Mouse (Mus musculus) myocyte (in vitro differentiated cells): ENCODE results near the gene Rars. TPM values are rescaled to one million over a fixed set of nuclear protein-coding genes. Genes with fewer than 3 reads are reported as not detected.

Experiments used
- H3K27me3 ChIP-seq: one replicate; pipeline ENCODE4 v1.6.1; 2011; ENCODE audit not compliant: control insufficient read depth, insufficient read depth, insufficient read length
- H3K36me3 ChIP-seq: one replicate; pipeline ENCODE4 v1.6.1; 2011; ENCODE audit not compliant: control insufficient read depth, insufficient read depth
- H3K4me2 ChIP-seq: one replicate; pipeline ENCODE4 v1.6.1; 2011; ENCODE audit warnings: low read depth, control low read depth
- H3K4me3 ChIP-seq: one replicate; pipeline ENCODE4 v1.5.1; 2011; ENCODE audit warnings: mild to moderate bottlenecking, control low read depth, moderate library complexity
- H3K79me2 ChIP-seq: one replicate; pipeline ENCODE4 v1.6.1; 2011; ENCODE audit not compliant: control insufficient read depth, insufficient read depth
- H3ac ChIP-seq: one replicate; pipeline ENCODE4 v1.6.1; 2011; ENCODE audit not compliant: control insufficient read depth, insufficient read length
- CEBPB ChIP-seq: IDR thresholded peaks from 2 replicates; pipeline ENCODE4 v1.6.1; 2011; ENCODE audit warnings: mild to moderate bottlenecking, moderate library complexity; ENCODE audit not compliant: poor library complexity, insufficient read depth, severe bottlenecking
- E2F4 ChIP-seq: IDR thresholded peaks from one replicate; pipeline ENCODE4 v1.6.1; 2011; ENCODE audit warnings: mild to moderate bottlenecking, control low read depth, moderate library complexity; ENCODE audit not compliant: insufficient read depth
- MAX ChIP-seq: IDR thresholded peaks from one replicate; pipeline ENCODE4 v1.6.1; 2011; ENCODE audit warnings: low read depth, mild to moderate bottlenecking, control low read depth
- MYOD1 ChIP-seq, 3 experiments: IDR thresholded peaks; one replicate each; pipeline ENCODE4 v1.6.1; 2011; ENCODE audit warnings: control low read depth in 2 of 3, low read depth in 2 of 3, mild to moderate bottlenecking in 2 of 3, moderate library complexity in 1 of 3; ENCODE audit not compliant: insufficient read length in 2 of 3, control insufficient read depth in 1 of 3
- MYOG ChIP-seq, 3 experiments: IDR thresholded peaks; one replicate each; pipeline ENCODE4 v1.6.1; 2011; ENCODE audit warnings: control low read depth in 2 of 3, low read depth in 2 of 3, mild to moderate bottlenecking in 2 of 3; ENCODE audit not compliant: insufficient read length in 2 of 3, control insufficient read depth in 1 of 3, insufficient read depth in 1 of 3
- POLR2A ChIP-seq: IDR thresholded peaks from one replicate; pipeline ENCODE4 v1.6.1; 2011; ENCODE audit warnings: low read depth, mild to moderate bottlenecking, control low read depth, moderate library complexity; ENCODE audit not compliant: insufficient read length
- POLR2AphosphoS2 ChIP-seq: IDR thresholded peaks from one replicate; pipeline ENCODE4 v1.6.1; 2011; ENCODE audit warnings: low read depth, control low read depth; ENCODE audit not compliant: insufficient read length
- REST ChIP-seq: IDR thresholded peaks from one replicate; pipeline ENCODE4 v1.6.1; 2011; ENCODE audit warnings: mild to moderate bottlenecking, control low read depth, moderate library complexity; ENCODE audit not compliant: insufficient read depth, insufficient read length
- SRF ChIP-seq: IDR thresholded peaks from one replicate; pipeline ENCODE4 v1.6.1; 2011; ENCODE audit warnings: low read depth; ENCODE audit not compliant: control insufficient read depth, insufficient read length
- TCF12 ChIP-seq: IDR thresholded peaks from one replicate; pipeline ENCODE4 v1.6.1; 2011; ENCODE audit warnings: mild to moderate bottlenecking, control low read depth; ENCODE audit not compliant: poor library complexity, insufficient read depth, severe bottlenecking
- TCF3 ChIP-seq: IDR thresholded peaks from one replicate; pipeline ENCODE4 v1.6.1; 2011; ENCODE audit warnings: low read depth, control low read depth; ENCODE audit not compliant: insufficient read length
- USF1 ChIP-seq: IDR thresholded peaks from one replicate; pipeline ENCODE4 v1.6.1; 2011; ENCODE audit warnings: low read depth, mild to moderate bottlenecking, control low read depth, moderate library complexity
- polyA plus RNA-seq: library from polyadenylated mRNA; unstranded; fragments of >200 nt; fragmentation: generic; extraction: Trizol; gene quantifications from one replicate; pipeline ENCODE4 v1.2.1, GENCODE M21; 2012; ENCODE audit warnings: missing spikeins

Rars gene
- polyA plus RNA-seq, 1 experiment, result 112 TPM

DNA sequence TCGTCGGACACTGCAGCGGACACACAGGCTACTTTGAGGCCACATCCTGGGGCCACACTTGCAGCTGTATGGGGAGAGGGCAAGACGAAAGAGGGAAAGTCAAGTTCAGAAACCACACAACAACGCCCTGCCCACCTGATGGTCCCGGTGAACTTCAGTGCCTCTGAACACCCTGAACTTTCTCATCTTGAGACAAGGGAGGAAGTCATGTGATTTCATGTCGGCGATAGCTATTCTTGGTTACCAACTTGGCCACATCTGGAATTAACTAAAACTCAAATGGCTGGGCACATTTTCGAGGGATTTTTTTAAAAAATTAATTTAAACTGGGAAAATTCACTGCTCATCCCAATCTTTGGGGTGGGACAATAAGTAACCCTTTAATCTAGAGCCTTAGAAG is 36.7 kb upstream of the Rars start:
- Histone ChIP-seq H3K27me3 (peaks cover 2% of the 10 kb centered on the region), H3ac (no peak overlapping the region), H3K4me2 (no peak overlapping the region), H3K79me2 (no peaks in the 10 kb centered on the region), H3K36me3 (no peaks in the 10 kb centered on the region), H3K4me3 (no peak overlapping the region)
- no peak for TF ChIP-seq TCF3
- TF ChIP-seq REST, result no peak
- TF ChIP-seq TCF12, result no peak
- no peak for TF ChIP-seq POLR2AphosphoS2
- no peak for TF ChIP-seq USF1
- no peak for TF ChIP-seq E2F4
- TF ChIP-seq CEBPB, result no peak
- TF ChIP-seq SRF, result no peak
- no peak for TF ChIP-seq MAX
- TF ChIP-seq MYOG (IDR thresholded peaks at IDR 0.05; ENCODE audit: control insufficient read depth in 1 of 3, insufficient read depth in 1 of 3, insufficient read length in 2 of 3, low read depth in 2 of 3), result no peak
- TF ChIP-seq MYOD1 (IDR thresholded peaks at IDR 0.05; ENCODE audit: control insufficient read depth in 1 of 3, insufficient read length in 2 of 3, low read depth in 2 of 3), result no peak
- no peak for TF ChIP-seq POLR2A

DNA sequence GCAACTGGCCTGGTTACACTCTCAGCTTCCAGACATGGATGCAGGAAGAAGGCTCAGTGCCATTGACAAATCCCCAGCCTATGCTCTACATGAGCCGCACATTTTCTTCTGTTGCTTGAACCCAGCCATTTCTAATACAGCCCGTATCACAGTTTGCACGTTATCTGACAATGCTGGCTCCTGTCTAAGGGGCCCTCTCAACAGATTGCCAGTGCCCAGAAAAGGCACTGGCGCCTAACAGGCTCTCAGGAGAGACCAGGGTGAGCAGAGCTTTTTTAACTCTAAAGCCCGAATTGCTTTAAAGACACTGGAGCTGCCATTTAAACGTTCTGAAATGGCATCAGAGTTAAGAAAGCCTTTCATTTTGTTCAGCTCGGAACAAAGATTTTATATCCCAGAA is 31.8 kb upstream of the Rars start:
- Histone ChIP-seq H3K36me3 (no peaks in the 10 kb centered on the region), H3K4me3 (no peak overlapping the region), H3K4me2 (no peak overlapping the region), H3ac (no peak overlapping the region), H3K79me2 (no peaks in the 10 kb centered on the region), H3K27me3 (peaks cover 5% of the 10 kb centered on the region)
- TF ChIP-seq CEBPB (no peak), REST (no peak), POLR2AphosphoS2 (no peak), SRF (no peak), MAX (no peak), E2F4 (no peak), USF1 (no peak), MYOG (IDR thresholded peaks at IDR 0.05; ENCODE audit: control insufficient read depth in 1 of 3, insufficient read depth in 1 of 3, insufficient read length in 2 of 3, low read depth in 2 of 3) (no peak), TCF12 (no peak)

DNA sequence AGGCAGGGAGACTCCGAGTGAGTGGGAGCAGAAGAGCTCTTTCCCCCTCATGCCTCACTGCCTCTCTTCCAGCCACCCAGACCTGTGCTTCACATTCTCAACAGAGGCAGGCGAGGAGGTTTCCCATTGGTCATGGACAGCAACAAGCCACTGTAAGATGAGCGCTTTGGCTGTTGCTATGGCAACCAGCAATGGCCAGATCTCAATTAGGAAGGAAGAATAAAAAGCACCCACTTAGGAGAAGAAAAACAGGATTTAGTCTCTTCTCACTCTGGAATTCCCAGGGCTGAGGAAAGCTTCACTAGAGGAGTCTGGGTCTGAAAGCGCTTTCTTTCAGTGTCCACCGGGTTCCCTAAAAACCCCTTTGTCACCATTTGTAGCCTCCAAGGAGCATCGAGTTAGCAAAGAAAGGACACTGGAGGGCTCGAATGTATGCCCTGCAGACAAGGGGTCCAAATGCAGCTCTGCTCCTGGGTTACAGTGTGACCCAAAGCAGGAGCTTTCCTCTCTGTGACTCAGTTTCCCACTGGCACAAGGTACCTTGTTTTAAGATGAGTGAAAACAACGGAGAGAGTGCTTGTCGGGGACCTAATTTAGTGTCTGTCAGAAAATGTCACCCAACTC is 30.8 kb upstream of the Rars start:
- H3ac ChIP-seq, result no peak overlapping the region
- no peak overlapping the region for H3K4me2 ChIP-seq

DNA sequence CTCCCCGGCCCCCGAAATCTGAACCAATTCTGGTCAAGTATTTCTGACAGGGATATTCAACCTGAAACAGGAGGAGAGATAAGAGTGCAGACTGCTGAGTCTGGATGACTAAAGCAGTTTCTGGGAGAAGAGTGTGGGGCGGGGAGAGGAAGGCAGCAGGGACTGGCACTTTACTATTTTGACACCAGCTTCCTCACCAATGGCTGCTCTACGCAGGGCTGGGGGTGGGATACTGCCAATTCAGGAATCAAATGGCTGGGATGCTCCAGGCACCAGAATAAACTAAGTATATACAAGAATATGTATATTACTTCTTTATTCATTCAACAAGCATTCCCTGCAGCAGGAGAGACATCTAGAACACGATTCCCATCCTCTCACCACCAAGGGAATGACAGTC is 29.3 kb upstream of the Rars start:
- Histone ChIP-seq H3ac (no peak overlapping the region), H3K79me2 (no peaks in the 10 kb centered on the region), H3K36me3 (no peaks in the 10 kb centered on the region), H3K4me2 (no peak overlapping the region), H3K27me3 (peaks cover 5% of the 10 kb centered on the region), H3K4me3 (no peak overlapping the region)
- TF ChIP-seq TCF3 (no peak), USF1 (no peak), CEBPB (no peak), REST (no peak), POLR2A (no peak), MYOG (IDR thresholded peaks at IDR 0.05; ENCODE audit: control insufficient read depth in 1 of 3, insufficient read depth in 1 of 3, insufficient read length in 2 of 3, low read depth in 2 of 3) (no peak), POLR2AphosphoS2 (no peak), SRF (no peak), MYOD1 (IDR thresholded peaks at IDR 0.05; ENCODE audit: control insufficient read depth in 1 of 3, insufficient read length in 2 of 3, low read depth in 2 of 3) (no peak), E2F4 (no peak), TCF12 (no peak)

More for the DNA sequence above, 30.8 kb upstream of the Rars start:
- Histone ChIP-seq H3K79me2 (no peaks in the 10 kb centered on the region), H3K4me3 (no peak overlapping the region), H3K36me3 (no peaks in the 10 kb centered on the region), H3K27me3 (peaks cover 5% of the 10 kb centered on the region)
- TF ChIP-seq E2F4, result no peak

DNA sequence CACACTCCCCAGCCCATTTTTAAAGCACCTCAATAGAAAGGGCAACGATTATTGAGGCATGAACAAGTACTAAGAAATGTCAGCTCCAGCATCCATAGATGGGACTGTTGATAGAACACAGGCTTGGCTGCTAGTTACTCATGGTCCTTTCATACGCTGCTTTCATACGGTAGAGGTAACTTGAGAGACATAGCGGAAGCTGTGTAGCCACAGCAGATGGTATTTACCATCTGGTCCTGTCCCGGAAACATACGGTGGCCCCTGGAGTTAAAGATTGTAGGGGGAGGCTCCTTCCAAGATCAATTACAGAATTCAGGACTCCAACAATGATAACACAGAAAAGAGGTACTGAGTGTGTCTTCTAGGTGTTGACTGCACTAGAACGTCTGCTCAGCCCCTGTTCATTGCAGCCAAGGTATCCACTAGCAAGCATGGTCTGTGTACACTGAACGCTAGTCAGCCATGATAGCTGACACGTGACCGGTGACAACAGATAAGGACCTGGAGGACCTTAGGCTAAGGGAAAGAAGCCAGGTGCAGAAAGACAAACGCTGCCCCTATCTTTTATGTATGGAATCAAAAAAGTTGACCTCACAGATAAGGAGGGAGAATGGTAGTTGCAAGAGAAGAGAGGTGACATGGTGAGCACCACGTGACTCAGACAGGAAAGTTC is 23.2 kb upstream of the Rars start:
- Histone ChIP-seq H3K27me3 (no peaks in the 10 kb centered on the region), H3ac (no peak overlapping the region), H3K4me2 (no peak overlapping the region), H3K4me3 (no peak overlapping the region), H3K79me2 (no peaks in the 10 kb centered on the region), H3K36me3 (no peaks in the 10 kb centered on the region)
- TF ChIP-seq POLR2AphosphoS2 (no peak), REST (no peak), TCF3 (no peak), MYOD1 (IDR thresholded peaks at IDR 0.05; ENCODE audit: control insufficient read depth in 1 of 3, insufficient read length in 2 of 3, low read depth in 2 of 3) (no peak), USF1 (no peak), POLR2A (no peak), MYOG (IDR thresholded peaks at IDR 0.05; ENCODE audit: control insufficient read depth in 1 of 3, insufficient read depth in 1 of 3, insufficient read length in 2 of 3, low read depth in 2 of 3) (no peak), CEBPB (no peak), MAX (no peak), SRF (no peak), TCF12 (no peak), E2F4 (no peak)
